Mouse (Mus musculus) hindbrain, embryonic 16.5 days (tissue): ENCODE data around the gene Mettl9. TPM values are rescaled to one million over a fixed set of nuclear protein-coding genes. Genes with fewer than 3 reads are reported as not detected.
"Not testable (repeated sequence)": the region's sequence is repeated elsewhere in the genome, so short reads cannot be mapped to it uniquely, and the experiment has no call there.

Experiments used
- ATAC-seq: fragments of 200-750 bp; cut with Nextera tagmentation; 2 replicates; pipeline ENCODE4 v1.8.0; 2017; ENCODE audit warnings: moderate TSS enrichment, moderate library complexity
- H3K27ac ChIP-seq: fragments of 300-500 bp; sonication (generic); 2 replicates; pipeline ENCODE4 v1.5.1; 2014; ENCODE audit warnings: low read depth, mild to moderate bottlenecking, control low read depth, low read length, moderate library complexity
- H3K27me3 ChIP-seq: fragments of 300-500 bp; sonication (generic); replicated peaks from 2 replicates; pipeline ENCODE4 v1.6.1; 2014; ENCODE audit warnings: low read length; ENCODE audit not compliant: control insufficient read depth, insufficient read depth
- H3K36me3 ChIP-seq: fragments of 300-500 bp; sonication (generic); 2 replicates; pipeline ENCODE4 v1.6.1; 2014; ENCODE audit warnings: mild to moderate bottlenecking, low read length, moderate library complexity, mixed read lengths; ENCODE audit not compliant: control insufficient read depth, insufficient read depth
- H3K4me1 ChIP-seq: fragments of 300-500 bp; sonication (generic); 2 replicates; pipeline ENCODE4 v1.6.1; 2014; ENCODE audit warnings: low read depth, low read length; ENCODE audit not compliant: control insufficient read depth, insufficient read depth
- H3K4me2 ChIP-seq: fragments of 300-500 bp; sonication (generic); 2 replicates; pipeline ENCODE4 v1.6.1; 2014; ENCODE audit warnings: mild to moderate bottlenecking, low read length, control low read depth, moderate library complexity
- H3K4me3 ChIP-seq: fragments of 300-500 bp; sonication (generic); 2 replicates; pipeline ENCODE4 v1.5.1; 2014; ENCODE audit warnings: mild to moderate bottlenecking, low read length, control low read depth, moderate library complexity
- H3K9ac ChIP-seq: fragments of 300-500 bp; sonication (generic); 2 replicates; pipeline ENCODE4 v1.6.1; 2014; ENCODE audit warnings: low read depth, mild to moderate bottlenecking, control low read depth, low read length, moderate library complexity
- H3K9me3 ChIP-seq: fragments of 300-500 bp; sonication (generic); 2 replicates; pipeline ENCODE4 v1.6.1; 2014; ENCODE audit warnings: mild to moderate bottlenecking, low read length, moderate library complexity; ENCODE audit not compliant: control insufficient read depth
- whole genome bisulfite sequencing: fragments of 180-500 bp; shearing (Covaris S2); extraction: QIAGEN DNeasy Blood & Tissue Kit; methylation state at CpG from one replicate; pipeline ENCODE4 v1.1.7; 2014; 5-methylcytosine and 5-hydroxymethylcytosine counted together
- polyA plus RNA-seq: library from polyadenylated mRNA; unstranded; fragments of >200 nt; fragmentation: Nextera tagmentation; extraction: Ambion mirVana; gene quantifications from 2 replicates; pipeline ENCODE4 v1.2.1, GENCODE M21; 2015

Gene Mettl9
- polyA plus RNA-seq, 1 experiment from 2014 or later: 175 TPM

DNA sequence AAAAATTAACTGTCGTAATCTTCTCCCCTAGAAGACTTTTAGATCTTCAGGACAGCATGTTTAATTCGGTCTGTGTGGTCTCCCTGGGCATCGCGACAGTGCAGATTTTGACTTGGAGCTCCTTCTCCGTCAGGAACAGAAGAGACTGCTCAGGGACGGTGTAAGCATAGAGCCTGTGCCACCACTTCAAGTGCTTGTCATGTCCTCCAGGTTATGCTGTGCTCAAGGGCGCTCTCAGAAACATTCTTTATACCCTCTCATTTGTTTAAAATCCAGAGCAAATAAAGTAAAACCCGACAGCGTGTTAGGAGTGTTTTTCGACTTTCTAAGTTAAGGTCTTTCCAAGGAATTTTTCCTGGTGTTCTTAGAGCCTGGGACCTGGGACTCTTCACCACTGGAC, 19.8 kb upstream of the Mettl9 start:
- Histone ChIP-seq H3K4me1 (0 out of 2 replicates have a peak, but pooled peaks cover 2% of the 10 kb centered on the region), H3K27ac (no peak overlapping the region), H3K27me3 (no peaks in the 10 kb centered on the region), H3K4me2 (no peak overlapping the region), H3K4me3 (no peak overlapping the region), H3K36me3 (no peaks in the 10 kb centered on the region), H3K9ac (no peak overlapping the region), H3K9me3 (no peaks in the 10 kb centered on the region)
- 88% methylated on average over 10 of the region's 10 CpGs for WGBS
- no peak for ATAC-seq

DNA sequence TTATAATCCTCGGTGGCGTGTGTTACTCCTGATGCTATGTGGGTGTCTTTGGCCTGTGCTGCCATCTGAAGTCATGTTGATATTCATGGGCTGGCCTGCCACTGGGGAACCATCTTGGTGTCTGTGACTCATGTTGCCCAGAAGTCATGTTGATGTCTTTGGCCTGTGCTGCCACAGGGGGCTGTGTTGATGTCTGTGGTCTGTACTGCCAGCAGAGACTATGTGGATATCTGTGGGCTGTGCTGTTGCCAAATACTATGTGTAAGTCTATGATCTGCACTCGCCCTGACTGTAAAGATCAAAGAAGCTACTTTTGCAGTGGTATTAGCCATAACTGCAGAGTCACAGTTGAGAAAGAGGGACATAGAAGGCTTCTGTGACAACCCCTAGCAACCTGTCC, 15.5 kb upstream of the Mettl9 start:
- ATAC-seq: no peak
- no peak overlapping the region for H3K4me2 ChIP-seq
- no peaks in the 10 kb centered on the region for H3K27me3 ChIP-seq
- H3K27ac ChIP-seq: no peak overlapping the region
- no peak overlapping the region for H3K9ac ChIP-seq
- H3K36me3 ChIP-seq: no peaks in the 10 kb centered on the region
- no peaks in the 10 kb centered on the region for H3K4me1 ChIP-seq
- 94% methylated on average over 3 of the region's 3 CpGs for WGBS
- H3K4me3 ChIP-seq: no peak overlapping the region
- H3K9me3 ChIP-seq: no peaks in the 10 kb centered on the region

DNA sequence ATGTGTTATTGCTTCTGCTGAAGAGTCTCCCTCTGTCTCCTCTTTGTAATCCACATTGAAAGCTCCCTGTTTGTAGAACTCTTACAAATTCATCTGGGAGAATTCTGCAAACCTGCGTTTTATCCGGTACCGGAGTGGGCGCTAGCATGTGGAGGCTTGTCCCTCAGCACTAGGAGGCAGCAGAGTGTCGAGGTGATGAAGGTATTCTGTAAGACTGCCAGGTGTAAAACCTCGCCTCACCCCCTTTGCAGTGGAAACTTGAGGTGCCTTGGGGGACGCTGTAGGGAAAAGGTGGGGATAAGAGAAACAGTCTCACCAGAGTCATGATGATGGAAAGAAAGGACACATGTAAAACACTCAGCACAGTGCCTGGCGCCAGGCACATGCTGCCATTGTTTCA, 14.0 kb upstream of the Mettl9 start:
- 38% methylated on average over 8 of the region's 8 CpGs for WGBS
- Histone ChIP-seq H3K4me3 (no peak overlapping the region), H3K4me2 (no peak overlapping the region), H3K4me1 (no peaks in the 10 kb centered on the region), H3K9me3 (no peaks in the 10 kb centered on the region), H3K27me3 (no peaks in the 10 kb centered on the region), H3K27ac (no peak overlapping the region), H3K9ac (no peak overlapping the region), H3K36me3 (no peaks in the 10 kb centered on the region)
- no peak for ATAC-seq

DNA sequence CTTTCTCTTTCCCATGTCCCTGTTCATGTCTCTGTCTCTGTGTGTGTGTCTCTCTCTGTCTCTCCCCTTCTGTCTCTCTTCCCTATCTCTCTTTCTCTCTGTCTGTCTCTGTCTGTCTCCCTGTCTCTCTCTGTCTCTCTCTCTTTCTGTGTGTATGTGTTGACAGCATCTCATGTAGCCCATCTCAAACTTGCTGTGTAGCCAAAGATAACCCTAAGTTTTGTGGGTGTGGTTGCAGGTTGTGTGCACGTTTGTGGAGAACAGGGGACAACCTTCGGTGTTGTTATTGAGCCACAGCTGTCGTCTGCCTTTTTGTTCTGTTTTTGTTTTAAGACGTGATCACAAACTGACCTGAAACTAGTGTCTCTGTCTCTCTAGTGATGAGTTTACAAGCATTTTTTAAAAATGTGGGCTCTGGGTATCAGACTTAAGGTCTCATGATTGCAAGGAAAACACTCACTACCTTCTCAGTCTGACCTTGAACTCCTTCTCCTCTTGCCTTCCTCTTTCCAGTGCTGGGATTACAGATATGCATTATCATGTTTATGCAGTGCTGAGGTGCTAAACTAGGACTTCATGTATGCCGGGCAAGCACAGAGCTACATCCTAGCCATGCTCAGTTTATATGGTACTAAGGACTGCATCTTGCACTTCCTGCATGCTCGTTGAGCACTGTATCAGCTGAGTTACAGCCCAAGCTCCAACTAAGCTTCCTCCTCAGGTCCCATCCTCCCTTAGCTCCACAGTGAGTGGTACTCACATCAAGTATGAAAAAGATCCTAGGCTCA, 8.8 kb upstream of the Mettl9 start:
- Histone ChIP-seq H3K27ac (no peak overlapping the region), H3K4me3 (no peak overlapping the region), H3K27me3 (no peaks in the 10 kb centered on the region; the same call in 1 of the 2 replicates), H3K4me1 (no peaks in the 10 kb centered on the region), H3K9me3 (no peaks in the 10 kb centered on the region), H3K36me3 (no peaks in the 10 kb centered on the region), H3K4me2 (no peak overlapping the region), H3K9ac (no peak overlapping the region)
- 79% methylated on average over 6 of the region's 6 CpGs for WGBS
- no peak for ATAC-seq

DNA sequence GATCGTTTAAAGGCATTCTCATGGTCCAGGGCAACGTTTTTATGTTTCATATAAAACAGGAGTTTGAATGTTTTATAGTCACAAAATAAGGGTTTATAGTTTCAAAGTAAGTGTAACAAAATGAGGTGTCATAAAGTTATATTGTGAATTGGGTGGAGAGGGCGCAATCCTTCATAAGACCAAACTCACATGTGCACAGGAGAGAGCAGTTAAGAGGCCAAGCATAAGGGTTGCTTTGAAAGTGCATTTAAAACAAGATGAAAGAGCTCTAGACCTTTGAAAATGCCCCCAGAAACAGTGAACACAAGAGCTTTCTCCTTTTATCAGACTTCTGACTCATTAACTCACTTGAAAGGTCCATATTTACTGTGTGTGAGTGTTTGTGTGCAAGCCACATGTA, 7.9 kb upstream of the Mettl9 start:
- H3K27me3 ChIP-seq: no peaks in the 10 kb centered on the region; the same call in 1 of the 2 replicates
- no peak overlapping the region for H3K4me2 ChIP-seq
- H3K9ac ChIP-seq: no peak overlapping the region
- H3K36me3 ChIP-seq: no peaks in the 10 kb centered on the region
- no peaks in the 10 kb centered on the region for H3K4me1 ChIP-seq
- no peaks in the 10 kb centered on the region for H3K9me3 ChIP-seq
- H3K4me3 ChIP-seq: no peak overlapping the region
- 71% methylated on average over 3 of the region's 3 CpGs for WGBS
- H3K27ac ChIP-seq: no peak overlapping the region
- ATAC-seq: no peak

DNA sequence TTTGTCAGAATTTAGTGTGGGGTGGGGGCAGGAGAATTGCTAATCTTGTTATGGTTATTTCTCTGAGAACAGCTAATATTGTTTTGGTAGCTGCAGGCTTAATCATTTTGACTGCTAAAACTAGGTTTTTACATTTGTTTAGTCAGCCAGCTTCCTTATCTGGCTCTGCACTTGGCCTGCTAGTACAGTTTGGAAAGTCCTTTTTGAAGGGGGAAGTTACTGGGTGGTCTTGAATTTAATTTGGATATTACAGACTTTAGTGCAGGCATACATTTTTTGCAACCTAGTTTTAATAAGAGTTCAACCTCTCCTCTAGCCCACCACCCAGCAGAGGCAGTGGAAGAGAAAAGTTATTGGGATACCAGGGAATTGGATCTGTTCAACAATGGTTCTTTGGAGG, 4.3 kb upstream of the Mettl9 start:
- H3K4me2 ChIP-seq, H3K27me3 ChIP-seq, ATAC-seq, H3K4me3 ChIP-seq, H3K4me1 ChIP-seq, H3K27ac ChIP-seq, H3K9ac ChIP-seq, H3K36me3 ChIP-seq, H3K9me3 ChIP-seq: not testable (repeated sequence)

DNA sequence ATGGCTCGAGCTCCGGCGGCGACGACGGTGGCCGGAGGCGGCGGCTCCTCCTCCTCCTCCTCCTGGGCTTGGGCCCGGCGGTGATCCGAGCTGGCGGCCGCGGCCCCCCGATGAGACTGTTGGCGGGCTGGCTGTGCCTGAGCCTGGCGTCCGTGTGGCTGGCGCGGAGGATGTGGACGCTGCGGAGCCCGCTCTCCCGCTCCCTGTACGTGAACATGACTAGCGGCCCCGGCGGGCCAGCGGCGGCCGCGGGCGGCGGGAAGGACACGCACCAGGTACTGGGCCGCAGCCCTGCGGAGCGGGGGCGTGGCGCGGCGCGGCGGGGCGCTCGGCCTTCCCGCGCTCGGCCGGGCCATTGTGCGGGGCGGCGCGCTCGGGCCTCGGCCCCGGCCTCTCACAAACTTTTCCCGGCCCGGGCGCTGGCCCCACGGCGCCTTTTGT, 476 bp downstream of the Mettl9 start:
- Histone ChIP-seq H3K9ac (peak overlapping the region; percentile 99), H3K27me3 (peaks cover 2% of the 10 kb centered on the region), H3K9me3 (no peaks in the 10 kb centered on the region), H3K4me2 (peak overlapping the region; percentile 75), H3K4me1 (peaks cover 23% of the 10 kb centered on the region), H3K27ac (peak overlapping the region; percentile 99), H3K4me3 (peak overlapping the region; percentile 96), H3K36me3 (no peaks in the 10 kb centered on the region)
- 0% methylated on average over 21 of the region's 63 CpGs for WGBS
- ATAC-seq: no peak; the same call in 1 of the 2 replicates

DNA sequence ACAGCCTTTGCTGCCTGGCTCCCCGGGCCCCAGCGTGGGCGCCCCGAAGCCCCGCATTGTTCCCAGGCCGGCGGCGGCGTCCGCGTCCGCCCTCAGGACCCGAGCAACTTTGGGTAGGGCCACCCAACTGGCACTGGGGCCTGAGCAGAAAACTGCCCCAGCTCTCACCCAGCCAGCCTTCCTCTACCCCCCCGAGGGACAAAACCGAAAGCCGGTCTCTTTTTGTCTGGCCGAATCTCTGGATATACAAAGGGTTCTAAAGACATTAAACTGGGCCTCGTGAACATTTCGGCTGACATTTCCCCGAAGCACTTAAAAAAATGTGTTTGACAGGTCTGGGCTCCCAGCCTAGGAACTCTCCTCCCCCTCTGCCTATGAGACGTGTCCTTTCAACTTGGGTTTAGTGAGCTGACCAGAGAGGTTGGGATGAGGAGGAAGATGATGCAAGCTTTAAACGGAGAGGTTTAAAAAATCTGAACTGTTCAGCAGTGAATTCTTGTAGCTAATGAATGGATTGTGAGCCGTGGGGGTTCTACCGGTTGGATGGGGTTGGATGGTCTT, 996 bp downstream of the Mettl9 start:
- H3K9me3 ChIP-seq: no peaks in the 10 kb centered on the region
- peak overlapping the region; percentile 99 for H3K27ac ChIP-seq
- H3K27me3 ChIP-seq: peaks cover 2% of the 10 kb centered on the region
- peak overlapping the region; percentile 99 for H3K9ac ChIP-seq
- H3K4me1 ChIP-seq: peaks cover 23% of the 10 kb centered on the region
- ATAC-seq: peak; percentile 46
- no peaks in the 10 kb centered on the region for H3K36me3 ChIP-seq
- peak overlapping the region; percentile 75 for H3K4me2 ChIP-seq
- peak overlapping the region; percentile 96 for H3K4me3 ChIP-seq
- under 1% methylated on average over 19 of the region's 24 CpGs for WGBS

DNA sequence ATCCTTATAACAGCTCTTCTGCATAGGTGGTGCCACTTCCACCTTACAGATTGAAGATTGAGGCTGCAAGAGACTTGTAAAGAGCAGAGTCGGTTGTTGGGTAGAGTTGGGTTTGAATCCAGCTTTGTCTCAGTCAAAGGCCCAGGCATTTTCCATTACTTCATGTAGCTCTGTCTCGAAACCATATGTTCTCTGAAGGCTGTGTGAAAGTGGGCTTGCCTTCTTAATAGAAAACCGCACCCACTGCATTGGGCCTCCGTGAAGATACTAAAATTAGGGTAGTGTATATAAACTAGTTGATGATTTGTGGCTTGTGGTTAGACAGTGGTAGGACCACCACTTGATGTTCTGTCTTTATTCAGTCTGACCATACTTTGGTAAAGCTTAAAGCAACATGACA, 6.3 kb downstream of the Mettl9 start:
- no peak for ATAC-seq
- 94% methylated on average over 4 of the region's 4 CpGs for WGBS
- H3K4me1 ChIP-seq: peaks cover 20% of the 10 kb centered on the region
- H3K9ac ChIP-seq: no peak overlapping the region
- H3K27me3 ChIP-seq: no peaks in the 10 kb centered on the region
- H3K4me2 ChIP-seq: no peak overlapping the region
- no peak overlapping the region for H3K27ac ChIP-seq
- H3K9me3 ChIP-seq: no peaks in the 10 kb centered on the region
- H3K36me3 ChIP-seq: no peaks in the 10 kb centered on the region
- no peak overlapping the region for H3K4me3 ChIP-seq
